Mouse (Mus musculus) spleen, adult 2 months (tissue): ENCODE data around the gene Klf12.

Experiments
- CTCF ChIP-seq: fragments of 200-500 bp; IDR thresholded peaks from 2 replicates; pipeline ENCODE4 v1.5.1; 2011; ENCODE audit warnings: mild to moderate bottlenecking, inconsistent platforms; ENCODE audit not compliant: insufficient read depth, insufficient read length, insufficient replicate concordance; ENCODE audit errors: extremely low read depth
- POLR2A ChIP-seq: fragments of 200-500 bp; IDR thresholded peaks from 2 replicates; pipeline ENCODE4 v1.6.1; 2011; ENCODE audit warnings: low read depth, low read length, inconsistent platforms

- TF ChIP-seq POLR2A (no peak), CTCF (no peak)
Measured at GRCm38 (mm10) chr14:100260531-100260930, 23.9 kb downstream of the Klf12 start.
